Mouse (Mus musculus): ENCODE data around the gene Tex37. TPM values are rescaled to one million over a fixed set of nuclear protein-coding genes. Genes with fewer than 3 reads are reported as not detected.

Tex37 gene
- not detected in 2 replicates for polyA plus RNA-seq (2016; fragmentation: Nextera tagmentation; extraction: Ambion mirVana)

GRCm38 (mm10) chr6:70918827-70919226, at the start of gene Tex37:
Gene Tex37, minus strand, starts transcription at chr6:70918927.
- Histone ChIP-seq H3K27me3 (no peaks in the 10 kb centered on the region), H3K4me3 (replicated peaks) (no peak within 1 kb of the TSS), H3K36me3 (no peaks in the 10 kb centered on the region), H3K4me1 (replicated peaks) (peaks cover 10% of the 10 kb centered on the region), H3K27ac (no peak within 1 kb of the TSS), H3K4me2 (no peak within 1 kb of the TSS), H3K9ac (replicated peaks) (no peak within 1 kb of the TSS), H3K9me3 (no peaks in the 10 kb centered on the region)
- 90% methylated on average over 3 of the region's 3 CpGs for WGBS
- ATAC-seq (ENCODE audit: insufficient number of reproducible peaks, insufficient read depth, low FRiP score, low TSS enrichment, low read depth), result no peak

GRCm38 (mm10) chr6:70968291-70968690, 49.6 kb upstream of the Tex37 start:
- WGBS, result 71% methylated on average over 4 of the region's 4 CpGs
- H3K4me3 ChIP-seq (replicated peaks), result no peak overlapping the region
- no peak overlapping the region for H3K27ac ChIP-seq
- no peaks in the 10 kb centered on the region for H3K9me3 ChIP-seq
- H3K4me1 ChIP-seq (replicated peaks), result peaks cover 13% of the 10 kb centered on the region
- H3K27me3 ChIP-seq, result peaks cover 34% of the 10 kb centered on the region
- no peak overlapping the region for H3K4me2 ChIP-seq
- no peaks in the 10 kb centered on the region for H3K36me3 ChIP-seq
- H3K9ac ChIP-seq (replicated peaks), result no peak overlapping the region
- ATAC-seq (ENCODE audit: insufficient number of reproducible peaks, insufficient read depth, low FRiP score, low TSS enrichment, low read depth), result no peak

GRCm38 (mm10) chr6:70967422-70967821, 48.7 kb upstream of the Tex37 start:
- Histone ChIP-seq H3K27ac (no peak overlapping the region), H3K4me2 (peak overlapping the region; percentile 57), H3K9me3 (no peaks in the 10 kb centered on the region), H3K4me3 (replicated peaks) (peak overlapping the region; percentile 26; the same call in 1 of the 2 replicates), H3K27me3 (peaks cover 41% of the 10 kb centered on the region), H3K36me3 (no peaks in the 10 kb centered on the region), H3K4me1 (replicated peaks) (peaks cover 11% of the 10 kb centered on the region), H3K9ac (replicated peaks) (peak overlapping the region; percentile 48; the same call in 1 of the 2 replicates)
- 2% methylated on average over 8 of the region's 8 CpGs for WGBS
- ATAC-seq (ENCODE audit: insufficient number of reproducible peaks, insufficient read depth, low FRiP score, low TSS enrichment, low read depth), result no peak

GRCm38 (mm10) chr6:70965694-70966093, 47.0 kb upstream of the Tex37 start:
- Histone ChIP-seq H3K9me3 (no peaks in the 10 kb centered on the region), H3K9ac (replicated peaks) (no peak overlapping the region), H3K4me1 (replicated peaks) (peaks cover 11% of the 10 kb centered on the region), H3K4me2 (no peak overlapping the region), H3K27me3 (peaks cover 49% of the 10 kb centered on the region), H3K36me3 (no peaks in the 10 kb centered on the region), H3K27ac (no peak overlapping the region), H3K4me3 (replicated peaks) (no peak overlapping the region)
- WGBS, result 21% methylated on average over 7 of the region's 7 CpGs
- ATAC-seq (ENCODE audit: insufficient number of reproducible peaks, insufficient read depth, low FRiP score, low TSS enrichment, low read depth), result no peak

GRCm38 (mm10) chr6:70964116-70964830, 45.5 kb upstream of the Tex37 start:
- H3K4me2 ChIP-seq, result no peak overlapping the region
- H3K4me1 ChIP-seq (replicated peaks), result peaks cover 11% of the 10 kb centered on the region
- no peak overlapping the region for H3K9ac ChIP-seq (replicated peaks)
- no peaks in the 10 kb centered on the region for H3K36me3 ChIP-seq
- no peak for ATAC-seq (ENCODE audit: insufficient number of reproducible peaks, insufficient read depth, low FRiP score, low TSS enrichment, low read depth)
- no peak overlapping the region for H3K4me3 ChIP-seq (replicated peaks)
- H3K27ac ChIP-seq, result no peak overlapping the region
- H3K9me3 ChIP-seq, result no peaks in the 10 kb centered on the region
- WGBS, result 37% methylated on average over 6 of the region's 6 CpGs
- H3K27me3 ChIP-seq, result peaks cover 64% of the 10 kb centered on the region

- 8% methylated on average over 7 of the region's 7 CpGs for WGBS
- no peaks in the 10 kb centered on the region for H3K36me3 ChIP-seq
- no peaks in the 10 kb centered on the region for H3K9me3 ChIP-seq
- H3K9ac ChIP-seq (replicated peaks), result no peak overlapping the region
- peak overlapping the region; percentile 96 for H3K4me2 ChIP-seq
- H3K4me3 ChIP-seq (replicated peaks), result peak overlapping the region; percentile 56
- H3K27me3 ChIP-seq, result peaks cover 81% of the 10 kb centered on the region
- no peak for ATAC-seq (ENCODE audit: insufficient number of reproducible peaks, insufficient read depth, low FRiP score, low TSS enrichment, low read depth)
- H3K4me1 ChIP-seq (replicated peaks), result peaks cover 11% of the 10 kb centered on the region
- no peak overlapping the region for H3K27ac ChIP-seq
These were observed 38.7 kb upstream of the Tex37 start for GRCm38 (mm10) chr6:70957341-70957940.

GRCm38 (mm10) chr6:70956936-70957335, 38.2 kb upstream of the Tex37 start:
- H3K9ac ChIP-seq (replicated peaks), result peak overlapping the region; percentile 56
- ATAC-seq (ENCODE audit: insufficient number of reproducible peaks, insufficient read depth, low FRiP score, low TSS enrichment, low read depth), result no peak
- WGBS, result under 1% methylated on average over 34 of the region's 34 CpGs
- peaks cover 81% of the 10 kb centered on the region for H3K27me3 ChIP-seq
- no peaks in the 10 kb centered on the region for H3K36me3 ChIP-seq
- H3K27ac ChIP-seq, result no peak overlapping the region
- H3K4me3 ChIP-seq (replicated peaks), result peak overlapping the region; percentile 56
- H3K9me3 ChIP-seq, result no peaks in the 10 kb centered on the region
- peak overlapping the region; percentile 96 for H3K4me2 ChIP-seq
- H3K4me1 ChIP-seq (replicated peaks), result peaks cover 11% of the 10 kb centered on the region

GRCm38 (mm10) chr6:70956285-70956912, 37.7 kb upstream of the Tex37 start, which contains the start of gene Foxi3:
Gene Foxi3, plus strand, starts transcription at chr6:70956531.
- H3K36me3 ChIP-seq, result no peaks in the 10 kb centered on the region
- no peaks in the 10 kb centered on the region for H3K9me3 ChIP-seq
- under 1% methylated on average over 67 of the region's 67 CpGs for whole genome bisulfite sequencing
- H3K27me3 ChIP-seq, result peaks cover 80% of the 10 kb centered on the region
- H3K27ac ChIP-seq, result no peak within 1 kb of the TSS
- ATAC-seq (ENCODE audit: insufficient number of reproducible peaks, insufficient read depth, low FRiP score, low TSS enrichment, low read depth), result peak; percentile 70
- H3K9ac ChIP-seq (replicated peaks), result peak within 1 kb of the TSS; percentile 56
- H3K4me2 ChIP-seq, result peak within 1 kb of the TSS; percentile 96
- peak within 1 kb of the TSS; percentile 56 for H3K4me3 ChIP-seq (replicated peaks)
- H3K4me1 ChIP-seq (replicated peaks), result peaks cover 11% of the 10 kb centered on the region

- H3K4me2 ChIP-seq, result peak overlapping the region; percentile 96
- peaks cover 11% of the 10 kb centered on the region for H3K4me1 ChIP-seq (replicated peaks)
- no peak for ATAC-seq (ENCODE audit: insufficient number of reproducible peaks, insufficient read depth, low FRiP score, low TSS enrichment, low read depth)
- H3K9ac ChIP-seq (replicated peaks), result peak overlapping the region; percentile 56; the same call in 1 of the 2 replicates
- H3K27me3 ChIP-seq, result peaks cover 80% of the 10 kb centered on the region
- no peaks in the 10 kb centered on the region for H3K36me3 ChIP-seq
- no peak overlapping the region for H3K27ac ChIP-seq
- H3K9me3 ChIP-seq, result no peaks in the 10 kb centered on the region
- 2% methylated on average over 12 of the region's 12 CpGs for WGBS
- peak overlapping the region; percentile 56 for H3K4me3 ChIP-seq (replicated peaks)
These were observed 37.1 kb upstream of the Tex37 start for GRCm38 (mm10) chr6:70955841-70956240.

- H3K27ac ChIP-seq, result no peak overlapping the region
- H3K9me3 ChIP-seq, result no peaks in the 10 kb centered on the region
- ATAC-seq (ENCODE audit: insufficient number of reproducible peaks, insufficient read depth, low FRiP score, low TSS enrichment, low read depth), result no peak
- peaks cover 75% of the 10 kb centered on the region for H3K27me3 ChIP-seq
- no peak overlapping the region for H3K4me3 ChIP-seq (replicated peaks)
- peaks cover 11% of the 10 kb centered on the region for H3K4me1 ChIP-seq (replicated peaks)
- H3K4me2 ChIP-seq, result no peak overlapping the region
- WGBS, result 3% methylated on average over 14 of the region's 14 CpGs
- H3K36me3 ChIP-seq, result no peaks in the 10 kb centered on the region
- no peak overlapping the region for H3K9ac ChIP-seq (replicated peaks)
These were observed 36.6 kb upstream of the Tex37 start for GRCm38 (mm10) chr6:70955291-70955800.

- H3K9ac ChIP-seq (replicated peaks), result no peak overlapping the region
These were observed 35.3 kb upstream of the Tex37 start for GRCm38 (mm10) chr6:70954040-70954439.

More at GRCm38 (mm10) chr6:70954040-70954439, 35.3 kb upstream of the Tex37 start:
- no peaks in the 10 kb centered on the region for H3K36me3 ChIP-seq
- WGBS, result 9% methylated on average over 6 of the region's 6 CpGs
- H3K4me1 ChIP-seq (replicated peaks), result peaks cover 11% of the 10 kb centered on the region
- no peak for ATAC-seq (ENCODE audit: insufficient number of reproducible peaks, insufficient read depth, low FRiP score, low TSS enrichment, low read depth)
- no peaks in the 10 kb centered on the region for H3K9me3 ChIP-seq
- H3K4me3 ChIP-seq (replicated peaks), result no peak overlapping the region
- H3K27me3 ChIP-seq, result peaks cover 64% of the 10 kb centered on the region
- no peak overlapping the region for H3K27ac ChIP-seq
- H3K4me2 ChIP-seq, result no peak overlapping the region

All from limb, embryonic 12.5 days (tissue).